Mouse (Mus musculus) hindbrain, postnatal 0 days (tissue): ENCODE measurements around the gene Tirap. TPM values are rescaled to one million over a fixed set of nuclear protein-coding genes. Genes with fewer than 3 reads are reported as not detected.

Experiments used
- ATAC-seq: fragments of 200-750 bp; cut with Nextera tagmentation; 2 replicates; pipeline ENCODE4 v1.8.0; 2017; ENCODE audit warnings: mild to moderate bottlenecking, moderate TSS enrichment, moderate library complexity
- DNase-seq: peaks from one replicate; pipeline ENCODE4 v3.0.0-alpha.2; 2015; ENCODE audit warnings: low spot score
- H3K27ac ChIP-seq: fragments of 300-500 bp; sonication (generic); 2 replicates; pipeline ENCODE4 v1.5.1; 2014; ENCODE audit warnings: mild to moderate bottlenecking
- H3K27me3 ChIP-seq: fragments of 300-500 bp; sonication (generic); 2 replicates; pipeline ENCODE4 v1.6.1; 2014; ENCODE audit warnings: low read length, mixed read lengths; ENCODE audit not compliant: insufficient read depth
- H3K36me3 ChIP-seq: fragments of 300-500 bp; sonication (generic); 2 replicates; pipeline ENCODE4 v1.6.1; 2014; ENCODE audit warnings: low read length, mixed read lengths; ENCODE audit not compliant: insufficient read depth
- H3K4me1 ChIP-seq: fragments of 300-500 bp; sonication (generic); 2 replicates; pipeline ENCODE4 v1.6.1; 2014; ENCODE audit warnings: antibody characterized with exemption, low read length, mixed read lengths; ENCODE audit not compliant: insufficient read depth
- H3K4me2 ChIP-seq: fragments of 300-500 bp; sonication (generic); 2 replicates; pipeline ENCODE4 v1.6.1; 2014; ENCODE audit warnings: low read depth, mild to moderate bottlenecking, low read length, moderate library complexity, mixed read lengths
- H3K4me3 ChIP-seq: fragments of 300-500 bp; sonication (generic); 2 replicates; pipeline ENCODE4 v1.5.1; 2014; ENCODE audit warnings: low read length
- H3K9ac ChIP-seq: fragments of 300-500 bp; sonication (generic); replicated peaks from 2 replicates; pipeline ENCODE4 v1.6.1; 2014; ENCODE audit warnings: mild to moderate bottlenecking, low read length, moderate library complexity, mixed read lengths
- H3K9me3 ChIP-seq: fragments of 300-500 bp; sonication (generic); 2 replicates; pipeline ENCODE4 v1.6.1; 2016; ENCODE audit warnings: low read length, mixed read lengths
- CTCF ChIP-seq: IDR thresholded peaks from 2 replicates; pipeline ENCODE4 v1.5.1; 2016; ENCODE audit warnings: antibody characterized with exemption, control low read depth, low read depth
- WGBS: fragments of 180-500 bp; shearing (Covaris S2); extraction: QIAGEN DNeasy Blood & Tissue Kit; methylation state at CpG from one replicate; pipeline ENCODE4 v1.1.7; 2014; 5-methylcytosine and 5-hydroxymethylcytosine counted together
- polyA plus RNA-seq: library from polyadenylated mRNA; unstranded; fragments of >200 nt; fragmentation: Nextera tagmentation; extraction: Ambion mirVana; gene quantifications from 2 replicates; pipeline ENCODE4 v1.2.1, GENCODE M21; 2015
- total RNA-seq: library from RNA; depleted of rRNA; stranded (reverse); fragments of >200 nt; gene quantifications from 2 replicates; pipeline ENCODE4 v1.2.3, GENCODE M21; 2014

The Tirap gene
- total and polyA plus RNA-seq, 2 experiments from 2014 or later, result 2.8 to 3.4 TPM

DNA sequence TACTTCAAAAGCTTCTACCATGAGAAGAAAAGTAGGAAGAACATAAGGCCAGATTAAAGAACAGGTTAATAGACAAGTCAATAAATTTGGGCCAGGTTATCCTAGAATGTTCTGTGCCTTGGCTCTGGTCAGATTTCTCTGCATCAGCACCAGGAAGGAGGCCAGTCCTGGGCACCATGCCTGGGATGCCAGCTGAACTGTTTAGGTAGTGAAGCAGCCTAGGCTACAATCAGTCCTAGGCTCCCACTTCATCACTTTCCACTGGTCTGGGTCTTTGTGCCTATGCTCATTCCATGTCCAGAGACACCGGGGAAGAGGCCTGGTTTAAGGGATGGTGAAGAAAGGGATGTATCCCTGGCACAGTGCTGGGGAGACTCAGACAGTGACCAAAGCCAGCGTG, 4.3 kb upstream of the Tirap start:
- WGBS, result 94% methylated on average over 2 of the region's 2 CpGs
- no peak for ATAC-seq

DNA sequence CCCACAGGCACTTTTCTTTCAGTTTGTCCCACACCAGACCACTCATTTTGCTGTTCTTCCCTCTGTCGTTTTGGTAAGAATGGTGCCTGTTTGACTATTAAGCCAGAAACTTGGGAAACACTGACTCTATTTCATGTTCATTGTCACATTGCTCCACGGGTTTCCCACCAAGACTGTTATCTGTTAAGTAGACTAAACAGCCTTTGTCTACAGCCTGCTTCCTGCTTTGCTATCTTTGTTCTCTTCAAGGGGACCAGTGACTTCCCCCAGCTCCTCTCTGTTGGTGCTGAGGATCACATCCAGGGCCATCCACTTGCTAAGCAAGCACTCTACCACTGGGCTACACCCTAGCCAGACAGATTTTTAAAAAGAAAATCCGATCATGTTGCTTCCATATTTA, 3.4 kb upstream of the Tirap start:
- no peak for ATAC-seq
- 75% methylated on average over 3 of the region's 3 CpGs for WGBS

More for the DNA sequence above, 4.3 kb upstream of the Tirap start:
- peaks cover 29% of the 10 kb centered on the region for H3K36me3 ChIP-seq
- no peak for TF ChIP-seq CTCF
- H3K4me1 ChIP-seq, result no peaks in the 10 kb centered on the region
- no peak overlapping the region for H3K9ac ChIP-seq
- H3K27me3 ChIP-seq, result no peaks in the 10 kb centered on the region
- no peak overlapping the region for H3K4me2 ChIP-seq
- no peaks in the 10 kb centered on the region for H3K9me3 ChIP-seq
- no peak for DNase-seq
- no peak overlapping the region for H3K27ac ChIP-seq
- H3K4me3 ChIP-seq, result no peak overlapping the region

GRCm38 (mm10) chr9:35200529-35201060, 504 bp upstream of the Tirap start:
- H3K9me3 ChIP-seq, result no peaks in the 10 kb centered on the region
- ATAC-seq, result no peak
- H3K4me1 ChIP-seq, result no peaks in the 10 kb centered on the region
- no peaks in the 10 kb centered on the region for H3K27me3 ChIP-seq
- H3K4me2 ChIP-seq, result peak overlapping the region; percentile 72
- peak overlapping the region; percentile 65 for H3K4me3 ChIP-seq
- peak overlapping the region; percentile 5; the same call in 1 of the 2 replicates for H3K27ac ChIP-seq
- no peak for TF ChIP-seq CTCF
- no peak for DNase-seq
- H3K36me3 ChIP-seq, result peaks cover 7% of the 10 kb centered on the region; the same call in 1 of the 2 replicates
- H3K9ac ChIP-seq, result 0 out of 2 replicates have a peak overlapping the region, but pooled peaks have one; percentile 67
- WGBS, result 54% methylated on average over 9 of the region's 9 CpGs

More for the DNA sequence above, 3.4 kb upstream of the Tirap start:
- no peak for TF ChIP-seq CTCF
- Histone ChIP-seq H3K27ac (no peak overlapping the region), H3K9me3 (no peaks in the 10 kb centered on the region), H3K36me3 (peaks cover 29% of the 10 kb centered on the region), H3K4me3 (no peak overlapping the region), H3K4me1 (no peaks in the 10 kb centered on the region), H3K27me3 (no peaks in the 10 kb centered on the region), H3K4me2 (no peak overlapping the region), H3K9ac (no peak overlapping the region)
- DNase-seq, result no peak

DNA sequence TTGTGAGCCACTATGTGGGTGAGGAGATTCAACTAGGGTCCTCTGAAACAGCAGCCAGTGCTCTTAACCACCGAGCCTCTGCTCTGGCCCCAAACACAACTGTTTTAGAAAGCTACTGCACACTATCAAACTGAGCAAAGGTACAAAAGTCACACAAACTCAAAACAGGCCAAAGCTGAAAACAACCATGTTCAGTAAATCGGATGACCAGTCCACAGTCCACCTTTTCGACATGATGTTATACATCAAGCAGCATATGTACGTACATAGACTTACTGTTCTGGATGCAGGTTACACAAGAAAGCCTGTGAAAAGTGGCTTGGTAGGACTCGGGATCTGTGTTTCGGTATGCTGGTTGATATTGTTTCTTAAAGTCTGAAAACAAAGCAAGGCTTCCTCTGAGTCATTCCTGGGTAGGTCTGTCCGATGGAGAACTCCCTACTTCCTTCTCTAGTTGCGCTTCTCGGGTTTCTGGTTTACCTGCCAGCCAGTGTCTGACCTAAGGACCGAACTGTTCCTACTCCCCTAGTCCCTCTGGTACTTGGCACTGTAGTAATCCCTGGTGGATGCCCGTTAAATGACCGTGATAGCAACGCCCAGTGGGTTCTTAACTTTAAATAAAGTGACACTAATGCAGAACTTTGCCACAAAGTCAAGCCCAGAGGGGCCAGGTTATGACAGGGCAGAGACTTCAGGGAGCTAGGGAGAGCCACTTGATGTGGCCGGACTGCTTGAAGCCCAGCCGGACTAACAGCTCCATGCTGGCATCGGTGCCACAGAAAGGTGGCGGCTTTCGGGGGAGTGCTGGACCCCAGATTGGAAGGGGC, 933 bp downstream of the Tirap start:
- Histone ChIP-seq H3K27me3 (no peaks in the 10 kb centered on the region), H3K9ac (peak overlapping the region; percentile 67), H3K4me1 (no peaks in the 10 kb centered on the region), H3K36me3 (no peaks in the 10 kb centered on the region), H3K27ac (peak overlapping the region; percentile 48; the same call in 1 of the 2 replicates), H3K4me3 (peak overlapping the region; percentile 65), H3K9me3 (no peaks in the 10 kb centered on the region), H3K4me2 (peak overlapping the region; percentile 72)
- ATAC-seq (peak; percentile 78), DNase-seq (peak; percentile 11)
- WGBS, result 25% methylated on average over 18 of the region's 18 CpGs
- no peak for TF ChIP-seq CTCF

- DNase-seq (no peak), ATAC-seq (no peak)
- no peaks in the 10 kb centered on the region for H3K4me1 ChIP-seq
- no peak overlapping the region for H3K9ac ChIP-seq
- 69% methylated on average over 10 of the region's 10 CpGs for WGBS
- H3K27me3 ChIP-seq, result no peaks in the 10 kb centered on the region
- no peak for TF ChIP-seq CTCF
- H3K27ac ChIP-seq, result no peak overlapping the region
- no peaks in the 10 kb centered on the region for H3K9me3 ChIP-seq
- no peaks in the 10 kb centered on the region for H3K36me3 ChIP-seq
- H3K4me3 ChIP-seq, result no peak overlapping the region
- no peak overlapping the region for H3K4me2 ChIP-seq
These were observed 1.7 kb downstream of the Tirap start for GRCm38 (mm10) chr9:35198351-35198750.

DNA sequence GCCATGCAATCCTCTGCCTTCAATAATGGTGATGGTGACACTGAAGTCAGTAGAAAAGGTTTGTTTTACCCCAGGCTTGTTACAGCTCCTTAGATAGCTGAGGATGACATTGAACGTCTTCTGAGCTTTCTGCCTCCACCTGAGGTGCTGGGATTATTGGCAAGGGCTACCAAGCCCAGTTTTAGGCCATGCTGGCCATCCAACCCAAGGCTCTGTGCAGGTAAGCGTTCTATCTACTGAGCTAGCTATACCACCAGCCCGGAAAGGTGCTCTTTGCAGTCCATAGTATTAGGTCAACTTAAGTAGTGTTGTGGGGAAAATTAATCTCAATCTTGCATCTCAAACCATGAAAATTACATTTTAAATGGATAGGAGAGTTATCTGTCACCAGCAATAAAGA, 2.5 kb downstream of the Tirap start:
- Histone ChIP-seq H3K4me1 (no peaks in the 10 kb centered on the region), H3K27me3 (no peaks in the 10 kb centered on the region), H3K9ac (no peak overlapping the region), H3K27ac (no peak overlapping the region), H3K36me3 (no peaks in the 10 kb centered on the region), H3K9me3 (no peaks in the 10 kb centered on the region), H3K4me3 (no peak overlapping the region), H3K4me2 (no peak overlapping the region)
- ATAC-seq (no peak), DNase-seq (no peak)
- no peak for TF ChIP-seq CTCF
- 91% methylated on average over 3 of the region's 3 CpGs for WGBS

DNA sequence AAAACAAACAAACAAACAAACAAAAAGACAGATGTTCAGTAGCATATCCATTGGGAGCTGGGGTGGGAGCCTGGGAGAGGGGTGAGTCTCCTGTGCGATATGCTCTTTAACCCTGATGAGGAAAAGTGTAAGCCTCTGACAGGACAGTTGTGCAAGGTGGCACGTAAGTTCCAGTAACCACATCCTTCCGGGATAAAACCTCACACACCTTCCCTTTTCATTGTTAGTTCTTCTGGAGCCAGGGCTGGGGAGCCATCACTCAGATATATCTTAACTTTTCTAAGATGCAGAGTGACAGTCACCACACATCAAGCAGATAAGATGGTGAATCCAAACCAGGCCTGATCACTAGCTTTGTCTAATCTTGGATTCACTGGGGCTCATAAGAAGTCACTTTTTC, 6.0 kb downstream of the Tirap start:
- H3K4me3 ChIP-seq, result no peak overlapping the region
- H3K27ac ChIP-seq, result no peak overlapping the region
- no peak overlapping the region for H3K9ac ChIP-seq
- H3K4me2 ChIP-seq, result no peak overlapping the region
- no peak for ATAC-seq
- H3K36me3 ChIP-seq, result no peaks in the 10 kb centered on the region
- TF ChIP-seq CTCF, result no peak
- H3K9me3 ChIP-seq, result no peaks in the 10 kb centered on the region
- 99% methylated on average over 3 of the region's 3 CpGs for WGBS
- H3K27me3 ChIP-seq, result no peaks in the 10 kb centered on the region
- no peaks in the 10 kb centered on the region; the same call in 1 of the 2 replicates for H3K4me1 ChIP-seq
- DNase-seq, result no peak
